Mouse (Mus musculus) liver, embryonic 14.5 days (tissue): ENCODE measurements around the gene Gm9958. TPM values are rescaled to one million over a fixed set of nuclear protein-coding genes. Genes with fewer than 3 reads are reported as not detected.
A peak's percentile ranks its signal among the peaks of the same experiment; 100 is the strongest.

Experiments used
- ATAC-seq: fragments of 200-750 bp; cut with Nextera tagmentation; 2 replicates; pipeline ENCODE4 v1.8.0; 2017; ENCODE audit warnings: moderate number of reproducible peaks, mild to moderate bottlenecking, moderate library complexity; ENCODE audit not compliant: insufficient read depth
- DNase-seq, 3 experiments: peaks; one replicate each; pipeline ENCODE4 v3.0.0-alpha.2; 2012 to 2013; ENCODE audit warnings: low read depth in 3 of 3, low spot score in 3 of 3
- H3K27ac ChIP-seq: fragments of 300-500 bp; sonication (generic); 2 replicates; pipeline ENCODE4 v1.5.1; 2014; ENCODE audit warnings: moderate library complexity, mild to moderate bottlenecking, control low read depth, inconsistent platforms
- H3K27me3 ChIP-seq: fragments of 300-500 bp; sonication (generic); 2 replicates; pipeline ENCODE4 v1.6.1; 2014; ENCODE audit warnings: mild to moderate bottlenecking, low read length, moderate library complexity; ENCODE audit not compliant: control insufficient read depth, insufficient read depth
- H3K36me3 ChIP-seq: fragments of 300-500 bp; sonication (generic); replicated peaks from 2 replicates; pipeline ENCODE4 v1.6.1; 2014; ENCODE audit warnings: low read depth; ENCODE audit not compliant: control insufficient read depth, insufficient read depth
- H3K4me1 ChIP-seq, 2 experiments: fragments of 200-500 bp in 1 of 2; fragments of 300-500 bp in 1 of 2; sonication (generic) in 1 of 2; replicated peaks; 2 replicates each; pipeline ENCODE4 v1.6.1; 2012 to 2014; ENCODE audit warnings: antibody characterized with exemption in 1 of 2, inconsistent platforms in 1 of 2, low read length in 1 of 2; ENCODE audit not compliant: control insufficient read depth in 2 of 2, insufficient read depth in 2 of 2
- H3K4me2 ChIP-seq: fragments of 300-500 bp; sonication (generic); 2 replicates; pipeline ENCODE4 v1.6.1; 2014; ENCODE audit warnings: low read depth, mild to moderate bottlenecking, control low read depth, moderate library complexity
- H3K4me3 ChIP-seq, 2 experiments: fragments of 200-500 bp in 1 of 2; fragments of 300-500 bp in 1 of 2; sonication (generic) in 1 of 2; 2 replicates each; pipeline ENCODE4 v1.5.1; 2012 to 2014; ENCODE audit warnings: low read depth in 2 of 2, low read length in 2 of 2, mild to moderate bottlenecking in 2 of 2, control low read depth in 1 of 2, inconsistent platforms in 1 of 2, moderate library complexity in 1 of 2; ENCODE audit not compliant: insufficient read depth in 1 of 2
- H3K9ac ChIP-seq: fragments of 300-500 bp; sonication (generic); replicated peaks from 2 replicates; pipeline ENCODE4 v1.6.1; 2014; ENCODE audit warnings: mild to moderate bottlenecking, control low read depth, moderate library complexity
- H3K9me3 ChIP-seq: fragments of 300-500 bp; sonication (generic); 2 replicates; pipeline ENCODE4 v1.6.1; 2016; ENCODE audit warnings: low read length, mixed read lengths; ENCODE audit not compliant: control insufficient read depth
- CTCF ChIP-seq: IDR thresholded peaks from 2 replicates; pipeline ENCODE4 v1.5.1; 2016; ENCODE audit warnings: antibody characterized with exemption, low read depth, control low read depth
- EP300 ChIP-seq: IDR thresholded peaks from 2 replicates; pipeline ENCODE4 v1.6.1; 2016; ENCODE audit warnings: antibody characterized with exemption, low read depth
- WGBS: fragments of 180-500 bp; shearing (Covaris S2); extraction: QIAGEN DNeasy Blood & Tissue Kit; methylation state at CpG from one replicate; pipeline ENCODE4 v1.1.7; 2014; ENCODE audit not compliant: insufficient replicate concordance; 5-methylcytosine and 5-hydroxymethylcytosine counted together
- polyA plus RNA-seq, 2 experiments: library from polyadenylated mRNA; depleted of rRNA in 1 of 2; stranded (reverse) in 1 of 2; unstranded in 1 of 2; fragments of >200 nt; fragmentation: Nextera tagmentation in 1 of 2; extraction: Ambion mirVana in 1 of 2; gene quantifications; 2 replicates each; pipeline versions ENCODE4 v1.2.1 to v1.2.3; 2012 to 2014

Gene Gm9958
- polyA plus RNA-seq (2012; rRNA removed) = 1.2 and 1.6 TPM in 2 replicates
- polyA plus RNA-seq (2014; fragmentation: Nextera tagmentation; extraction: Ambion mirVana) = 1.7 and 2.0 TPM in 2 replicates

DNA sequence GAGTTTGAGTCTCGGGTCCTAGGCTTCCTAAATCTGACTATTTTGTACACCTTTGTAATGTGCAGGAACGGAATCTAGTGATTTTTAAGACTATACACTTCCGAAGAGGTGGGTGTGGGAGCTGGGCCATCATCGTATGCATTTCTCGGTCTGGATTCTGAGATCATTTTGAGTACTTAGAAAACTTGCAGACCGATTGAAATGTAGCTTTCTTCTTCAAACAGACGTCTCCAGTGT, at the start of gene Gm9958:
TSS of gene Gm9958 (plus strand) at position 138 of the 237 bp plus-strand sequence.
- TF ChIP-seq EP300 = no peak
- TF ChIP-seq CTCF = no peak
- Histone ChIP-seq H3K27me3 (no peaks in the 10 kb centered on the region), H3K4me3 (peak within 1 kb of the TSS; percentile 99), H3K4me2 (peak within 1 kb of the TSS; percentile 93), H3K4me1 (peaks cover 4 to 12% of the 10 kb centered on the region in 2 experiments), H3K9ac (peak within 1 kb of the TSS; percentile 97), H3K36me3 (peaks cover 3% of the 10 kb centered on the region; the same call in 1 of the 2 replicates), H3K27ac (peak within 1 kb of the TSS; percentile 91), H3K9me3 (no peaks in the 10 kb centered on the region)
- DNase-seq = no peak
- WGBS = under 1% methylated on average over 7 of the region's 7 CpGs
- ATAC-seq = no peak

DNA sequence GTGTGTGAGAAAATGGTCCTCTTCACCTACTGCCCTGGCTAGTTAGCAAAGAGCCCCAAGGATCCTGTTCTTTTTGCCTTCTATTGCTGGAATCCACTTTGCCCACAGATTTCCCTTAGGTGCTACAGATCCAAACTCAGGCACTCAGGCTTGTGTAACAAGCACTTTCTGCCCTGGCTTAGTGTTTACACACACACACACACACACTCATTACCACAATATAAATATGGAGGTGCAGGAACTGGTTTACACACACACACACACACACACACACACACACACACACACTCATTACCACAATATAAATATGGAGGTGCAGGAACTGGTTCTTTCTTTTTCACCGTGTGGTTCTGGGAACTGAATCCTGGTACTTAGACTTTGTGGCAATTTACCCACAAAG, 35.9 kb upstream of the Gm9958 start:
- Histone ChIP-seq H3K4me2 (no peak overlapping the region), H3K4me1 (peaks cover 0 to 2% of the 10 kb centered on the region in 2 experiments; a peak in 2 of 4 replicates), H3K27ac (no peak overlapping the region), H3K9ac (no peak overlapping the region), H3K9me3 (no peaks in the 10 kb centered on the region), H3K4me3 (no peak overlapping the region), H3K27me3 (no peaks in the 10 kb centered on the region), H3K36me3 (no peaks in the 10 kb centered on the region)
- TF ChIP-seq CTCF = no peak
- ATAC-seq (no peak), DNase-seq (no peak)
- 40% methylated on average over 1 of the region's 1 CpGs for WGBS

- no peak overlapping the region for H3K27ac ChIP-seq
- no peak overlapping the region for H3K9ac ChIP-seq
- H3K4me2 ChIP-seq = no peak overlapping the region
- peaks cover 0 to 2% of the 10 kb centered on the region in 2 experiments; a peak in 2 of 4 replicates for H3K4me1 ChIP-seq
- WGBS = 71% methylated on average over 2 of the region's 2 CpGs
- DNase-seq = no peak
- H3K27me3 ChIP-seq = no peaks in the 10 kb centered on the region
- ATAC-seq = peak; percentile 28; the same call in 1 of the 2 replicates
- TF ChIP-seq EP300 (no peak), CTCF (no peak)
- H3K9me3 ChIP-seq = no peaks in the 10 kb centered on the region
- no peaks in the 10 kb centered on the region for H3K36me3 ChIP-seq
- no peak overlapping the region for H3K4me3 ChIP-seq
Observed at GRCm38 (mm10) chr5:90332478-90332877, 34.5 kb upstream of the Gm9958 start.

DNA sequence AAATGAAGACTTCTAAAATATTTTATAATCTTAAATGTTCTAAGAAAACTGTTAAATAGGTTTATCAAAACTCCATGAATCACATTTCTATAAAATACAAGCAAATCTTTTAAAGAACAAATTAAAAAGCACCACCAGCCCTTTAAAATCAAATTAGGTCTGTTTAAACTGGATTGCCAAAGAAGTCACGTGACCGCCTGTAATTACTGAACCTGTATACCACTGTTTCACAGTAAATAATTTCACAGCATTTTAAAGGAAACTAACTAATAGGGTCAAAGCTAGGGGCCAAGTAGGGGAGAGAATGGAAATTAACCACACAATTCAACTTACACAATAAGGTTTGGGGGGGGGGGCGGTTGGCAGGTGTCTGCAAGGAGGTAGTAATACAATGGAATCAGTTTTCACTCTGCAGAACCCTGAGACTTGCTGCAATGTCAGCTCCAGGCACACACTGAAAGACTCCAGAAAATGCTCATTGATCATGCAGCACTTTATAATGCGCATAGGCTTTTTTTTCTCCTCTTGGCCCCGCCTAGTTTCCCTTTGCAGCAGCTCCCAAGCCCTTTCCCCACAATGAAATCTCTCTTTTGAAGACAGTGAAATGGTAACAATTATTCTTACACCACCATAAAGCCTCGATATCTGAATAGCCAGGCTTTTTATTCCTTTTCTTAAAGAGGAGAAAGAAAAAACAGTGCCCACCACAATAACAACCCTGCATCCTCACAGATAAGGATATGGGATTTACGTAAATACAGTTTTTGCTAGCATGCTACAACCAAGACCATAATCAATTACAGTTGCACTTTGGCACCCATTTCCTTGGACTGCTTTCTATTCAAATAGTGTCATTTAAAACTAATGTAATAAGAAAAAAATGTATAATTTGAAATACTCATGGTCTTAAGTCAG, 28.6 kb upstream of the Gm9958 start:
- H3K9me3 ChIP-seq = no peaks in the 10 kb centered on the region
- 42% methylated on average over 7 of the region's 7 CpGs for WGBS
- peaks cover 0 to 9% of the 10 kb centered on the region in 2 experiments; a peak in 3 of 4 replicates for H3K4me1 ChIP-seq
- no peak for TF ChIP-seq CTCF
- no peak for TF ChIP-seq EP300
- no peak overlapping the region for H3K9ac ChIP-seq
- ATAC-seq (peak; percentile 43; the same call in 1 of the 2 replicates), DNase-seq (no peak)
- H3K36me3 ChIP-seq = no peaks in the 10 kb centered on the region
- H3K4me2 ChIP-seq = no peak overlapping the region
- no peaks in the 10 kb centered on the region for H3K27me3 ChIP-seq
- no peak overlapping the region for H3K4me3 ChIP-seq
- H3K27ac ChIP-seq = no peak overlapping the region
